Mouse (Mus musculus) kidney, adult 18-20 months (tissue): ENCODE measurements around the gene Dolk.

ENCODE experiments used
- DNase-seq: peaks from one replicate; pipeline ENCODE4 v3.0.0; 2021

Gene Dolk

DNA sequence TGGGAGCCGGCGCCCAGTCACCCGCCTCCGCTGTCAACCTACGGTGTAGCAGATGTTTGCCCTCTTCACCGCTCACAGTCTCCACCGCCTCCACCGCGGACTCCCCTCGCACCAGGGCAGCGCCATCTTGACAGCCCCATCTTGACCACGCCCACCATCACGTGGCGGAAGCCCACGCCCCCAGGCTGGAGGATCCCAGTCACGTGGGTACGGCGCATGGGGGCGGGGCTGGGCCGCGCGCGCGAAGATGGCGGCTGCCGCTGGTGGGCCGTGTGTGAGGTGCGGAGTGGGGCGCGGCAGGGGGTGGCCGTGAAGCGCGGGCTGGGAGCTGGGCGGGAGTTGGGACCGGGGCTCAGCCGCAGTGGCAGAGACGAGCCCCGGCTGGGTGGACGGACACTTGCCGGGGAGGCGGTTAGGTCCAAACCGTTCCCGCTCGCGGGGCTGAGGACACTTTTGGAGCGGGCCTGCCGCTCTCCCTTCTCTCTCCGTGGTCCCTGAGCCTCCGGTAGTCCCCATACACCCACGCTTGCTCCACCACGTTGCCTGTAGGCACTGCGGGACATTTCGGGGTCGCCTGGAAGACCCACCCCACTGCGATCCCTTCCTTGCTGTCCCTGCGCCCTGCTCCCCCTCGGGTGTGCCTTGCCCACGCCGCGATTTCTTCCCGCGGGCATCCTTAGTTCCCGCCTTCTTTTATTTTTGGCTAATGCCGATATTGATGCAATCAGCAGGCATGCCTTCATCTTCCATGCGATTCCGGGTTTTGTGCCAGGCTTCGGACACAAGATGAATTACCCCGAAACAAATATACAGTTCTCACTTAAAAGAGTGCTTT is at the start of gene Dolk, which contains the start of gene Nup188:
Gene Dolk (minus strand): TSS at position 143 of the 835 bp plus-strand sequence.
Gene Nup188 (plus strand): TSS at position 206 of the 835 bp plus-strand sequence.
- DNase-seq = peak; percentile 98

DNA sequence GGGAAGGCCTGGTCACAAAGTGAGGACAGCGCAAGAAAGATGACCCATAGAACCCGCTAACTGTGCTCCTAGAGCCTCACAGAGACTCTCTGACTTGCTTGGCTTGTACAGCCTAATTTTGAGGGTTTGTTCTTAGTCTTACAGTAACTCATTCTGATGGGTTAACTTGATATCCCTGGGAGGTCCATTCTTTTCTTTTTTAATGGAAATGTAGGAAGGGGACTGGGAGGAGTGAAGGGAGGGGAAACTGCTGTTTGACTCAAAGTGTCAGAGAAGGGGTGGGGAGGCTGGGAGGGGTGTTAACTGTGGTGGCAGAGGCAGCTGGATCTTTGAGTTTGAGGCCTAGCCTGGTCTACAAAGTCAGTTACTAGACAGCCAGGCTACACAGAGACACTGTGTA is 49.2 kb upstream of the Dolk start:
- DNase-seq = no peak

DNA sequence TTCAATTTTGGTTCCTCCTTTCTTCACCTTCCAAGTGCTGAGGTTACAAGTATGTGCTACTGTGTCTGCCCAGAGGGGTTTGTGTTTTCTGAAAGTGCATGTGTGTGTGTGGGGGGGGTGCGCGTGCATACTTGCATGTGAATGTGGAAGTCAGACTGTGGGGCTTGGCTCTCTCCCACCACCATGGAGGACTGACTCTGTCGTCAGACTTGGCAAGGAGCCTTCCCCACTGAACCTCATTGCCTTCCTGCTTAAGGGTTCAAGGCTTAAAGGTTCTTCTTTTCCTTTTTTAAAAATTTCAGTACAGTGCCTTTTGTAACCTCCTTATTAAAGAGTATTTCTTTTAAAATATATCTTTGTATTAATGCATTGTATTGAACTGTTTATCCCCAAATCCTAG is 42.7 kb upstream of the Dolk start:
- DNase-seq = no peak

DNA sequence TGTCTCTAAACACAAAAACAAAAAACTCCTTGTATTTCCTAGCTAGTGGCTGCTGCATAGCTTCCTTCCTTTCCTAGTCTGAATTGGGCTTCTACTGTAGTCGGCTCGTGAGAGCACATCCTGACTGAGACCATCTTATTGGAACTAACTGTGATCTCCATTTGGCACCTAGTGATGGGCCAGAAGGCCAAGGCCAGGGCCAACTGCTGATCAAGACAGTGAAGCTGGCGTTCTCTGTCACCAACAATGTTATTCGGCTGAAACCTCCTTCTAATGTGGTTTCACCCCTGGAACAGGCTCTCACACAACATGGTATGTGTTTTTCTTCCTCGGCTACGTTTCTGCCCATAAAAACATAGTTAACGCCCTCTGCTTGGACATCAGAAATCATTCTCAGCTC is 41.1 kb upstream of the Dolk start:
- no peak for DNase-seq

DNA sequence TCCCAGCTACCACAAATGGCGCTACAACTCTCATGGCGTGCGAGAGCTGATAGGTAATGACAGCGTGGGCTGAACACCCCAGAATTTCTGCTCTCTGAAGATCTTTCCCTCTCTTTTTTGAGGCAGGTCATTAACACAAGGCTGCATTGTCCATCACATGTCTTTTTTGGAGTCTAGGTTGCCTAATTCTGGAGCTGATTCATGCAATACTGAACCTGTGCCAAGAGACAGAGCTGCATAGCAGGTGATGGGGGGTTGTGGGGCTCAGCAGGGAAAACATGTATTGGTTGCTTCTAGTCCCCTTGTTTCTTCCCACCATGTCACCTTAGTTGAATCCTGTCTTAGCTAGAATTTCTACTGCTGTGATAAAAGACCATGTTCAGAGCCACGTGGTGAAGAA is 39.2 kb upstream of the Dolk start:
- no peak for DNase-seq

DNA sequence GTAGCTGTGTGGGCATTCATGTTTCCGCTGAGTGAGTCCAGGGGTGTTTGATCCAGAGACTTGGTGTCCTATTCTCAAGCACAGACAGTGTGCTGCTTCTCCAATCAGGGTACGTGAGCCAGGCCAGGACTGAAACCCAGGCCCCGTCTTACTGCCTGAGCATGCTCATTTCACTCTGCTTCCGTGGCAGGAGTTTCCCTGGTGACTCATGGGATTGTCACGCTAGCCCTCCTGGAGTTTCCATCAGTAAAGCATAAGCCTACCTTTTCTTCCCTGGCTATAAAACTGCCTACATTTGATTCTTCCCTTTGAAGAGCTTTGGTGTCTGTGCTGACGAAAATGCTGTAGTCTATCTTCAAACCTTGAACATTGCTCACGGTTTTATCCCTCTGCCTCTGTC is 37.0 kb upstream of the Dolk start:
- no peak for DNase-seq

DNA sequence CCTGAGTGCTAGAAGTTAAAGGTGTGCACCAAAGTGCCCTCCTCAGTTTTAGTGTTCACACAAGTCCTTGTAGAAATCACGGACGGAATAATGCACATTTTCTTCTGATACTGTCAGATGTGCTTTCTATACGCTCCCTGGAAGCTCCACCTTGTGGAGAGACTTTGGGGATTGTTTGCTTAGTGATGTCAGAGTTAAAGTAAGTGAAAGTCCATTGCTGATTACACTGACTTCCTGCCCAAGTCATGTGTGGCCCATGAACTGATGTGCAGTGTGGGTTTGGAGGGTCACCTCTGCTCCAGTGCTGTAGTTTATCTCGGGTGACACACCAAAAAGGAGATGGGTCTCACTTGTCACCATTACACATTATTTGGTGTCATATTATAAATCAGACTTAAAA is 33.1 kb upstream of the Dolk start:
- no peak for DNase-seq

DNA sequence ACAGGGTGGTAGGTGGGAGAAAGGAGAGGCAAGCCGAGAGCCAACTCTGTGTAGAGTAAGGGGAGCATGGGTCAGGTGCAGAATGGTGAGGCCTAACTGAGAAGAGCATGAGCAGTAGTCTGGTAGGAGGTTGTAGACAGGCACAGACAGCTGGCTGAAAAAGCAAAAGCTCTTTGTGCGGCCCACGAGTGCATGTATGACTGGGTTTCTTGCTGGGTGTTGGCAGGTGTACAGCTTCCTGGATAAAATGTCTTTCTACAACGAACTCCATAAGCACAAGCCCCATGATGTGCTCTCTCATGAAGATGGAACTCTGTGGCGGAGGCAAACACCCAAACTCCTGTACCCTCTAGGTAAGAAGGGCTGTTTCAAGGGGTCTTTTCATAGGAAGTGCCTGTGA is 30.8 kb upstream of the Dolk start:
- DNase-seq = no peak

DNA sequence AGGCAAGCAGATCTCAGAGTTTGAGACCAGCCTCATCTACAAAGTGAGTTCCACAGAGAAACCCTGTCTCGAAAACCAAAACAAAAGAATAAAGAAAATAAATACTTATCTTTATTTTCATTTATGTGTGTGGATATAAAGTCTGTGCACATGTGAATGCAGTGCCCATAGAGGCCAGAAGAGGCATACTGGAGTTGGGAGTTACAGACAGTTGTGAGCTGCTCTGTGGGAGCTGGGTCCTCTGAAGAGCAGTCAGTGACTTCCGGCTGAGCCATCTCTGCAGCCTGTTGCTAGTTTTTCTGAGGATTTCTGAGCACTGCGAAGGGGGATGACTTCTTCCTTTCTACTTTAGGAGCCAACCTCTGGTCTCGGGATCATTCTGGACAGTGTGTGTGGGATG is 30.0 kb upstream of the Dolk start:
- DNase-seq = no peak

DNA sequence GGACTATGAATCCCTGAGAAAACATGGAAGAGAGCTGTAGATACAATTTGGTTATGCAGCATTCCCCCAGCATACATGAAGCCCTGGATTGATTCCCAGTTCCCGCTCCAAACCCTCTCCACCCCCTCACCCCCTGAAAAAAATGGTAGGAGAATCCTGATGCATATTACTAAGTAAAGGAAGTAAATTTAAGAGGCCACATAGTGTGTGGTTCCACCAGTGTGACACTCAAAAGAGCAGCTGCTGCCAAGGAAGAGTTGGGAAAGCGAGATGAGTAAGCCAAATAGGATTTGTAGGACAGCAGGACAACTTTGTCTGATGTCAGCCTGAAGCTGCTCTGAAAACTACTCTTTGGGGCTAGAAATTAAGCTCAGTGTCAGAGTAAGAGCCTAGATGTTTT is 25.3 kb upstream of the Dolk start:
- no peak for DNase-seq

DNA sequence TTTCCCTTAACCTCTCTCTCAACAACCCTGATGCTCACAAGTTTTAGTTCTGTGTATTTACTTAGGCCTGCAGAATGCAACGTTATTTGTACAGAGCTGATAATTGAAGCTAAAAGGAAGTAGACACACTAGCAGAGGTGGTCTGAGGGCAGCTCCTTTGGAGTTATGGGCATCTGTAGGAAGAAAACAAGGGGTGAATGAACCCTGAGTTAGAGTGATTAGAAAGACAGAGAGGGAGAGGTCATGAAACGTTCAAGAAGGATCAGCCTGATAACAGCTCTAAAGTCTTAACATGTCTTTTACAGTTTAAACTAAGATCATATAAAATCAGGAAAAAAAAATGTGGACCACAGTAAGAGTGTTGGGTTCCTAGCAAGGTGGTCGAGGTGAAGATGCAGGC is 23.2 kb upstream of the Dolk start:
- no peak for DNase-seq

DNA sequence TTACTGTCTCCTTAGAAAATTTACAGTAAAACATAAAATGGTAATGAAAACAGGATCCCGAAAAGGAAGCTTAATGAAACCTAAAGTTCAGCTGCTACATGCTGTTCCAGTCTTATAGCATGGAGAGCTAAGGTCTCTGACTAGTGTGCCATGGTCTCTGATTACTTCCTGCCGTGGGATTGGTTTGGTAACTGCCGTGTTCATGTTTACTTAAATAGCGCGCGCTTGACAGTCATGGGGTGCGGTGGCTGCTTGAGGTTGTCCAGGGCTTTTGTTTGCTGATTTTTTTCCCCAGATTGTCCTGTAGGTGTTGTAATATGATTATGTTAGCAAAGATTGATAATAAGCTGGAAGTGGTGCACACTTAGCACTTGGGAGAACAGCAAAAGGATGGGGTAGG is 20.0 kb upstream of the Dolk start:
- DNase-seq = no peak

DNA sequence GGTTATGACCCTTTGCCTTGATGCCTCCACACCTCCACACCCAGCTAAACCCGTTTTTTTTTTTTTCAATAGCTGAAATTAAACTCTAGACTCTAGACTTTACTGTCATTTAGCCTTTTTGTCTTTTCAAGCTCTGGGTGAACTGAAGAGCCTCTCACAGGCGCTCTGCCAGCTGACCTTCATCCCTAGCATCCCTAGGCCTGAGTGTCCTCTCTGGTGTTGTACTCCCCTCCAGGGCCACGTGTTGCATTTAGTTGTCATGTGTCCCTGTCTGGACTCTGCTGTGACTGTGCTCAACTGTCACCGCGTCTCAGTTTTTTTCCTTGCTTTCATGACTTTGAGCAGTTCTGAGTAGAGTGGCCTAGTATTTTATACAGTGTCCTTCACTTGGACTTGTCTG is 13.8 kb upstream of the Dolk start:
- no peak for DNase-seq

DNA sequence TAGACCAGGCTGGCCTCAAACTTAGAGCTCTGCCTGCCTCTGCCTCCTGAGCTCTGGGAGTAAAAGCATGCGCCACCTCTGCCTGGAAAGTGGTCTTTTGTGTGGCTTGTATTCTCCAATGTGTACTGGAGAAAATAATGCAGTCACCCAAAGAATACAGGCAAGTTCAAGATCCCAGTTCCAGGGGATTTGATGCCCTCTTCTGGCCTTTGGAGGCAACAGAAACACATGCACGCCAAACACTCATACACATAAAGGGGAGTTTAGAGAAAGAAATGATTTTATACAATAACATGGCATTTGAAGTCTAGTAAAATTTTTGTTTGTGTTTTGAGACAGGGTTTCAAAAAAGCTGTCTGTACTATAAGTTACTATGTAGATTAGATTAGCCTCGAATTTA is 13.4 kb upstream of the Dolk start:
- no peak for DNase-seq

DNA sequence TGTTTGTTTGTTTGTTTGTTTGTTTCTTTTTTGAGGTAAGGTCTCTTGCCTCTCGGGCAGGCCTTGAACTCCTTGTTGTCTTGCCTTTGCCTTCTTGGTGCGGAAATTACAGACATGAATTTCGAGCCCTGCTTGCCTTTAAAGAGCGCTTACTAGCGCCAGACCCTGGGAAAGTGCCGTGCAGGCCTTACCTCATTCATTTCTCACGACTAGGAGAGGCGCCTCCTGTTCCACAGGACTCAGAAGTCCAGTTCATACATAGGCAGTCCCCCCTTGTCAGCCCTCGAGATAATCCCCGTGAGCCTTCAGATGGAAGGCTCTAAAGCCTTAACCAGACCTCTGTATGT is 866 bp upstream of the Dolk start:
- DNase-seq = no peak

DNA sequence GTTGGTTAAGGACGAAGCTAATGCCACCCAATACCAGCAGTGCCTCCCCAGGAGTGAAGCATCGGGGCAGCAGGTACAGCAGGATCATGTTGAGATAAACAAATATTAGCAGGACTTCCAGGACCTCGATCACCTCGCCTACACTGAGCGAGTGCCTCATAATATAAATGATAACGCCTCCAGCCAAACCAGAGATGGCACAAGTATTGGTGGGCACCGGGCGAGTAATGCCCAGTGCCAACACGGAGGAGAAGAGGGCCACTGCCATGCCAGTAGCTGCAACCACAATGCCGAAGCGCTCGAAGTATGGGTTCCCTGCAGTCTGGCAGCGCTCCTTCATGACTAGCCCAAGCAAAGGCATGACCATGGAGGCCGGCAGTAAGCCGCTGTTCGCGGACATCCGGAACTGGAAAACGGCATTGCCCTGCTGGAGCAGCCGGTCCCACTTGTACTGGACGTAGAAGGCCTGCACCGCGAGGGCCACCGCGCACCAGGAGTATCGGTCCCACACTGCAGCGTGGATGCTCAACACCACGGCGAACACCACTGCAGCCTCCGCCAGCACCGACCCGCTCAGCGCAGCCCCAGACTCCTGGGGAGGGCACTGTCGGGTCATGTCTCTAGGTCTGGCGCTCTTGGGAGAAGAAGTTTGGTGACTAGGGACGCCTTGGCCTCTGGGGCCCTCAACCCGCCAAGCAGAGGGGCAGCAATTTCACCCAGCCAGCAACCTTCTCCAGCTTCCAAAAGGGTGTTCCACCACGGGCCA is 535 bp downstream of the Dolk start:
- no peak for DNase-seq

DNA sequence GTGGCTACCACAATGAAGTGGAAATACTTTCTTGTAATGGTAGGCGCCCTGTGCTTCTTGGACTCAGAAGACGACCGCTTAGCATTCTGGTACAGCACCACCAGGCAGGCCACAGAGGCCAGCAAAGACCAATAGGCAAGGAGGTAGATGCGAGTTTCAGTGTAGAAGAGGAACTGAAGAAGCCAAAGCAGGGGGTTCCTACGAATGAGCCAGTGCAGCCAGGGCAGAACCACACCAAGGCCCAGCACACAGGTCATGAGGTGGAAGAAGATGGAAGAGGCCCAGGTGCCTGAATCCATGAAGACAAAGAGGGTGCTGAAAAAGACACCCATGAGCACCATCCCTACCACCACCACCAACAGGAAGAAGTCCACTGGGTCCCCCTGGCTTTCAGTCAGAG is 1.1 kb downstream of the Dolk start:
- DNase-seq = no peak

DNA sequence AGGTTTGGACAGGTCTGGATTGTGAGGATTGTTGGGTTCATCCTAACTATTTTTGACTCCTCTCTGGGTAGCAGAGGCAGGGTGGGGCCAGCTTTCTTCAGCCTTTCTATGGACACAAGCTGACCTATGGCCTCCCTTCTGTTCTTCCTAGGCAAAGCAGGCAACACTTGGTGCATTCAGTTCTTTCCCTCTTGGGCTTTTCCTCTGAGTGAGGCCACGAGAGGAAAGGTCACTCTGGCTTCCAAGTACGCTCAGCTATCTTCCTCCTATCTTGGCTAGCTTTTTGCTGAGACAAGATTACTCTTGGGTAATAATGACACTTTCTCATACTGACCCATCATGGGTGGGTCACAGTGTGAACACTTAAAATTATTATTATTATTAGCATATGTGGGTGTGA is 2.9 kb downstream of the Dolk start:
- DNase-seq = no peak

DNA sequence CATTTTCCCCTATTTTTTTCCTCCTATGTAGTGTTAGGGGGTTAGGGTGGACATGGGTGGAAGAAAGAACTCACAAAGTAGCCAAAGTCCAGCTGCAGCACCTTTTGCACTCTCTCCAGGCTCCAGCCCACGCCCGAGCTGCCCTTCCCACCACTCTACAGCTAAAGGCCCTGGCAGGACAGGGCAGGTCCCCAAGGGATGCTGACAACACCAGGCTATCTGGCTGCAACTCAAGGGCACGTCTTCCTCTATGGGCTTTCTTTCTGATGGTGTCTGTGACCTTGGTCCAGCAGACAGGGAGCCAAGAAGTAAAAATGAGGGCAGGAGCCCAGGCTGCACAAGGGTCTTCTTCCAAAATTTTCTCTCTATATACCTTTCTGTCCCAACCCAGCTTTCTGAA is 4.5 kb downstream of the Dolk start:
- no peak for DNase-seq

DNA sequence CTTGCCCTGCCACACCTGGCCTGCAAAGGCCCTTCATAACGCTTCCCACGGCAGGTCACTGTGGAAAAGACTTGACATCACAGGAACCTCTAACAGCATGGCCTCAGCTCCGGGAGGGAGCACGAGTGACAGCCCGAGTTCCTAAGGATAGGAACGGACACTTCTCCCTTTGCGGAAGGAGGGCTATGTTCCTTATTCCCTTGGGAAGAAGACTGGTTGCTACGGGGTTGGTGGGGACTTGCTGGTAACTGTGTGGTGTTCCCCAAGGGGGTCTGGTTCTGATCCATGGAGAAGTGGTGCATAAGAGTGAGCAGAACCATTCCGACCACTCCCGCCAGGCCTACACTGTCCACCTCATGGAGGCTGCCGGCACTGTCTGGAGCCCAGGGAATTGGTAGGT is 5.4 kb downstream of the Dolk start, which contains the start of gene Gm28038:
Gene Gm28038 (plus strand): TSS at position 301 of the 400 bp plus-strand sequence.
- no peak for DNase-seq

DNA sequence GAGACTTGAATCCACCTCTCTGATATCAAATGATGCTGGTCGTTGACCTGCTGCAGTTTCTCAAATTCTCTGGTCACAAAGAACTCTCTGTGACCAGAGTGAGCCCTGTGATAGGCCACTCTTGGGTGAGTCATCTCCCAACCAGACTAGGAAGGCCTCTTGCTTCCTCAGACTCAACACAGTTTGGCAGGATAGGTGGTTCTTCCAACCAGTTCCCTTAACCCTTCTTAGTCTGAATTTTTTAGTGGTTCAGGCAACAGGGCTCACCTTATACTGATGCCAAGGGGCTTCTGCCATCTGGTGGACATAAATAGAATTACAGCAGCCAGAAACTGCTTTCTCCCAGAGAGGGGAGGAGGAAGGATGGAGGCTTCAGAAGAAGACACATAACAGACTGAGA is 16.0 kb downstream of the Dolk start:
- peak; percentile 72 for DNase-seq

DNA sequence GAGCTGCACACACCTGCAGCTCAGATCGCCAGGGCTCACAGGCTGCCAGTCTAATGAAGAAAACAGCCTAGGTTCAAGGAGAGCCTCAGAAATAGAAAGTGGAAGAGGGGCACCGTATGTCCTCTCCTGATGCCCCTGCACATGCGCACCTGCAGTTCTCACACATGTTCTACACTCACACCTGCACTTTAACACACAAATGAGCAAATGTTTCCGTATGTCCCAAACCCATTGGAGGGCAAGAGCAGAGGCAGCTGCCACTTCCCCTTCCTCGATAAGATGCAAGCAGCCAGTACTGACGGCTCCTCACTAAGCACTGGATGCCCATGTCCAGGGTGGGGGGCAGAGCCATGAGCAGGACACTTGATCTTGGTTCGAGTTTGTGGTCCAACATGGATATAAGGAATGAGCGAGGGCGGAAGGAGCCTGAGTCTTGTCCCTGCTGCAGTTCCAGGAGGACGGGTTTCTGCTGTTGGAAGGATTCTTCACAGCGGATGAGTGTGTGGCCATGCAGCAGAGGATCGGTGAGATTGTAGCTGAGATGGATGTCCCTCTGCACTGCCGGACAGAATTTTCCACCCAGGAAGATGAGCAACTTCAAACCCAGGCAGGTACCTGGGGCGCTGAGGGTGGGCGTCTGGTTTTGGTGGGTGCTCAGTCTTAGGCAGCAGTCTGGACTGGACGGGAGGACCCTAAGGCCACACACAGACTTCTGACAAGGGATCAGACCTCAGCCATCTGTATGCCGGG is 16.7 kb downstream of the Dolk start:
- DNase-seq = no peak

DNA sequence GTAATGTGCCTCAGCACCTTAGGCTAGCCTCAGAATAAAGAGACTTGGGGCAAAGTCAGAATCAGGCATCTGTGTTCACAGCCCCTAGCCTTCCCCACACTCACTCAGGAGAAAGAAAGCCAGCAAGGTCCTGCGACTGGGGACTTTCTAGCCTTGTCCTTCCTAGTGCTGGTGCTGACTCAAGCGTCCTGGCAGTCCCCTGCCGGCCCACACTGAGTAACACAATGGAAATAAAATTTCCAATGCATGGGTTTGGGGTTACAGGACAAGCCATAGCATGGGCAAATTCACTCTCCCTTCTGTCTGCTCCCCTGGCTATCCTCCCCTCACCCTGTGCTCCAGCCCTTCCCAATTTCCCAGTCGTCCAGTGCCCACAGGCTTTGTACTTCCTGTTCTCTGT is 17.8 kb downstream of the Dolk start:
- DNase-seq = no peak

DNA sequence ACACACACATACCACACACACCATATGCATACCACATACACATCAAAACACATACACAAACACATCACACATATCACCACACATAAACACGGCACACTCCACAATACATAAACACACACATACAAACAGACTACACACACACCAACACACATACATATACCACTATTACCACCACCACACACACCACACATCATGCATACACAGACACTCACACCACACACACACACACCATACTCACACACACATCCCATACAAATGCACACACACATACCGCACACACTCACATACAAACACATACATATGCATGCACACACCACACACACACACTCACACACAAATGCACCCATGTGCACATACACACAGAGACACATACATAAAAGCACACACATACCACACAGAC is 18.7 kb downstream of the Dolk start:
- no peak for DNase-seq
